Mouse (Mus musculus): ENCODE results near the gene Ppp4c.

DNA sequence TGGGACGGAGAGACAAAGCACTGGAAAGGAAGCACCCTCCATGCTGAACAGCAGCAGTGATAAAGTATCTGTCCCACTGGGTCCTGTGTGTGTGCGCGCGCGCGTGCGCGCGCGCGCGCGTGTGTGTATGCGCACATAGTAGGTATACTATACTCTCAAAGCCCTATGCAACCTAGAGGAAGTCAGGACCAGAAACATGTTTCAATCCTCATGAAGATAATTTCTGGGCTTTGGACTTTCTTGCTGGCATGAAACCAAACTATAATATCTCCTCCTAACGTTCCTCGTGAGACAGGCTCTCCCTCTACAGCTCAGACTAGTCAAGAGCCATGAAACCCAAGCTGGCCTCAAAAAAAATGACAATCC is 8.7 kb upstream of the Ppp4c start:
- no peak for TF ChIP-seq CTCF (IDR thresholded peaks at IDR 0.05; ENCODE audit: low read depth, low read length)
- no peak for TF ChIP-seq EP300 (IDR thresholded peaks at IDR 0.05; ENCODE audit: insufficient read depth, low read depth, low read length)

All from ES-Bruce4 (cell line).